Mouse (Mus musculus) embryo, embryonic 9.5 days (tissue): ENCODE data around the gene Top1.
"Not testable (repeated sequence)": the region's sequence is repeated elsewhere in the genome, so short reads cannot be mapped to it uniquely, and the experiment has no call there.

Experiments used
- DNase-seq: peaks from one replicate; pipeline ENCODE4 v3.0.0-alpha.2; 2017; ENCODE audit errors: extremely low spot score

The Top1 gene

DNA sequence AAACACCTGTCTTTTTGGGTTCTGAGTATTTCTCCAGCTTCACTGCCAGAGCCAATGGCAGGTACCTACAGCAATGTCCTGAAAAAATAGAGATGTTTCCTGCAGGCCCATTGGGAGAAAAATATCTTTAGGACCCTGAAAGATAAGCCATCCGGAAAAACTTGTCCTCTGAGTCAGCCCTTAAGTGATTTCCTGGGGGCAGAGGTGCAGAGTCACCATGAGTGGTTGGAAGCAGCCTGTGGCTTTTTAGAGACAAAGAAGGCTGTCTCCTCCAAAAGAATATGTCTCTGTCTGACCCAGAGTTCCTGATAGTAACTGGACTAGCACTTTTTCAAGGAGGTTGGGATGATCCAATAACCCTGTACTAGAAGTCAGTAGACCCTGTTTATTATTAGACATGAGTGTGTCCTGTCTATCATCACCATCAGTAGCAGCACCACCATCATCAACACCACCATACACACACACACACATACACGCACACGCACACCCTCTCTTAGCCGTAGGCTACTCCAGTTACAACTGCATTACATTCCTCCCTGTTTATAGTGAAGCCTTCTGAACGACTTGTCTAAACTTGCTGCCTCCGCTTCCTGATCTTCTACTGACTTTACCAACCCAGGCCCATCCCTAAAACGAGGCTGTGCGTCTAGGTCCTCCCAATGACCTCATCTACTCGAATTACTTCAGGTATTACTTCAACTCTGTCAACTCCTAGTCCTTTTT lies 14.7 kb upstream of the Top1 start:
- DNase-seq, result no peak

DNA sequence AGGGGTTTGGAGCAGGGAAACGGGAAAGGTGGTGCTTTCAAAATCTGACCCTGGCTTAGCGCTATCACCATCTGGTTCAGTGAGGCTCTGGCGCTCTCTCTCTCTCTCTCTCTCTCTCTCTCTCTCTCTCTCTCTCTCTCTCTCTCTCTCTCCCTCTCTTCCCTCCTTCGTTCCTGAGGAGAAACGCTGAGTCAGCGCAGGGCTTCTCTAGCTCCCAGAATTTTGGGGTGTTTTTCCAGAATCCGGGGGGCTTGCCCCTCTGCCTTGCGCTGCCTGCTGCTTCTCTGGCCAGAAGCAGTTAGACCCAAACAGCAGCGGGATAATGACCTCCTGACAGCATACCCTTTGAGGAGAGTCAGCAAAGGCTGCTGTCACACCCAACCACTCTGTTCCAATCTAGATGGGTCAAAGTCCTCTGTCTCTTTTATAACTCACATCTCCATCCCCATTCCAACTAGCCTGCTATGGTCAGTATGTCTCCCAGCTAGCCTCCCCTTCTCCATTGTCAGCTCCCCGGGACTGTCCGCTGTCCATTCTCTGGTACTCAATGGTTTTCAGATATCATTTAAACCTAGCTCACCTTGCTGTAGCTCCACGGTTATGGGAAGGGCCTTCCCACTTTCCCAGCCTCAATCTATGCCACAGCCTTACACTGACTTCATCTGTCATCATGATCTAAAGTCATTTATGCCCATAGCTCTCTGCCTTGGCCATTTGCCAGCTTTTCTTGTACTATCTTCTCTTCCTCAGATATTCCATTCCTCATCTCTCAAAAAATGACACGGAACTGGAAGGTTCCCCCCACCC lies 5.6 kb upstream of the Top1 start:
- DNase-seq, result no peak

DNA sequence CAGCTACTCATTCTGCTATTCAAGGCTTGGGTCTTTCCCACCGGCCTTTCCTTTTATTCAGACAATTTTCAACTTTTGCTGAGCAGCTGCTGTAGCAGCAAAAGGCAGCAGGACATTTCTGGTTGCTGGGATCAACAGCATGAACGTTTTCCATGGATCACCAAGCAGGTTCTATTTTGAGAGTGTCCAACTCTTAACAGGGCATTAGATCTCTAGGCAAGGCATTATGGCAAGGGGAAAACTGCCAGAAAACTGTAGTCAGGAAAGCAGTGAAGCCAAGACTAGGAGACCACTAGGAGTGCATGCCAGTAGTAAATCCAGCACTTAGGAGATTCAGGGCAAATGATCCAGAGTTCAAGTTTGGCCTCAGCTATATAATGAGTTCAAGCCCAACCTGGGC lies 4.5 kb upstream of the Top1 start:
- no peak for DNase-seq

DNA sequence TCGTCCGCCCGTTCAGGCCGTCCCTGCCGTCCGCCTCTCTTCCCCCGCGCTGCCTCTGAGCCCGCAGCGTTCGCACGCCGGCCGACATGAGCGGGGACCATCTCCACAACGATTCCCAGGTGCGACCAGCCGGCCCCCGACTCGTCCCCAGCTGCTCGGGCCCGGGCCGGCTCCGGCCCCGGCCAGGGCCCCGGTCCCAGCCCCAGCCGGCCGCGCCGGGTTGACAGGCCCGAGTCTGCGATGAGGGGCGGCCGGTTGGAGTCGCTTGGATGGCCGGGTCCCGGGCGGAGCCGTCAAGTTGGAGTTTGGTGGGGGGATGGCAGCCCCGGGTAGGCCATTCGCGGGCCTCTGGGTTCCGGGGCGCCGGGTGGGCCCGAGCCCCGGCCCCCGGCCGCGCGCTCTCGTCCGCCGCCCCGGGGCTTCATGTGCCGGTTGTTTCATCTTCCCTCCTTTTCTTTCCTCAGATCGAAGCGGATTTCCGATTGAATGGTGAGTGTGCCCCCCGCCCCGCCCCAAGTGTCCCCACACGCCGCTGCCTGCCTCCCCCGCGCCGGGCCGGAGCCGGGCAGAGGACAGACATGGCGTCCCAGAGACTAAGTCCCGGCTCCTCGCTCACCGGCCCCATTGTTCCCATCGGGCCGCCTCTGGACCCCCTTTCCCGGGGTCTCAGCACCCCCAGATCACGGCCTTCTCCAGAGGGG lies 606 bp downstream of the Top1 start:
- peak; percentile 75 for DNase-seq

DNA sequence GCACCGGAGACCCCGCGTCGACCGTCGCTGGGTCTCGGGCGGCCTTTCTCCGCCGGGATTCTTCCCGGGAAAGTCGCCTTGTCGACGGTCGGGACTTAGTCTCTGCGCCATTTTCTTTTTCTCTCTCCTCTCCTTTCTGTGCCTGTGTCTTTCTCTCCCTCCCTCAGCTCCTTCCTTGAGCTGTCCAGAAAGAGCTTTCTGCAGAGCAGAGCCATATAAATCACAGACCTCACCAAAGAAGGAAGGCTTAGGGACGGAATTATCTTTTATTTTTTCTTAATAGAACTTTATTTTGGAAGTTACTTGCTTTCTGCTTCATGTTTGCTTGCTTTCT lies 1.1 kb downstream of the Top1 start:
- DNase-seq, result no peak

DNA sequence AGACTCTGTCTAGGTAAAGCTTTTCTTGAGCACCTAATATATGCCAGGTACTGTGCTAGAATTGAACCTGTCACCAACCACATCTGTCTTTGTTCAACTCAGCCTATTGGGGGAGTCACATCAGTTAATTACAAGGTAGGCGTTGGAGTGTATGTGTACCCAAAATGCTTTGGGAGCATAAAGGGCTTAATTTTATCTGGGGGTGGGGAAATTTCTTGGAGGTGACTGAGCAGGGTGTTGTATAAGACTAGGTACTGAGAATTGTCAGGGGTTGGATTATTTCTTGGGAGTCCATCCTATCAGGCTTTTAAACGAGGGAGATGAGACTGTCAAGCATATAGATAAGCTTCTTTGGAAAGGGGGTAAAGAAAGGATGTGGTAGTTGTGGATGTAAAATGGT lies 2.4 kb downstream of the Top1 start:
- no peak for DNase-seq

DNA sequence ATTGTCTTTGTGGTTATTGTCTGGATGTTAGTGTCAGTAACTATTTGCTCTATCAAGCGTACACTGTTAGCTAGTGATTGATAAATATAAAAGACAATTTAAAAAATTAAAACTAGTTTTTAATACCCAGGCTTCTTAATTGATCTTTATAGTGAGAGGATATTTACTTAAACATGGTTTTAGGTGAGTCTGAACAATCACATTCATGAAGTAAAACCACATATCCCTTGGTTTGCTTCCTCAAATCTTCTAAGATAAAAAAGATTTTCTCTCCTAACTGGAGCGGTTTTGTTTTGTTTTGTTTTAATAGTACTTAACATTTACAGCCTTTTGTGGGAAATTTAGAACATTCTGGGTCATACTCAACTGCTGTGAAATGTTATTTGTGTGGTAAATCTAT lies 3.4 kb downstream of the Top1 start:
- DNase-seq, result no peak

DNA sequence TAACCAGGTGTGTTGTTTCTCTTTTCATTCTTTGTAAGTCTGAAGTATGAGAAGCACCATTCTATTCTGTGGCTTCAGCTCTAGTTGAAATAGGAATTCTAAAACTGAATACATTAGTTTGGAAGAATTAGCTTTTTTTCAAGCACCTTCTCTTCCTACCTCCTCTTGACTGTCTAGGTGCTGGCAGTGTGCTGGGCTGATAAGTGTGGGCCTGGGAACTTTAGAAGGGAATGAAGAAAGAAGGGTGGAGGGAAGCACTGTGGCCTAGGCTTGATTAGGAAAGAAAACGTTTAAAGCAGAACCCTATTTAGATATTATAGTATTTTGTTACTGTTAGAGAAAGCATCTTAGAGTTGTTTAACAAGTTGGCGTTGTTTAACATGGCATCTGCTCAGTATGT lies 5.5 kb downstream of the Top1 start:
- DNase-seq, result no peak

DNA sequence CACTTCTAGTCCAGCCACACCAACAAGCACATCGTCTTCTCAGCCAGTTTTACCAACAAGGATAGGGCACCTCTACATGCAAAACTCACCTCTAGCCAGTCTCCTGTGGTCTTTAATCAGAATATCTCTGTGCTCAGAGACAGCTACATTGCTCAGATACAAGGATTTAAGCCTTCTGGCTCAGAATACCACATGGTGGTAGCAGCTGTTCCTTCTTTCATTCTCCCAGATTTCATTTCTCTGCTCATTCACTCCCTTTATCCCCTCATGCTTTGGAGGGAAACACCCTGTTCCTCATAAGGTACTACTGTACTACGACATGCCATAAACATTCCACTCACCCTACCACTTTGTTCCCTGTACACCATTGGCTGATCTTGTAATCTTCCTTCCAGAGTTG lies 7.5 kb downstream of the Top1 start:
- DNase-seq, result no peak

DNA sequence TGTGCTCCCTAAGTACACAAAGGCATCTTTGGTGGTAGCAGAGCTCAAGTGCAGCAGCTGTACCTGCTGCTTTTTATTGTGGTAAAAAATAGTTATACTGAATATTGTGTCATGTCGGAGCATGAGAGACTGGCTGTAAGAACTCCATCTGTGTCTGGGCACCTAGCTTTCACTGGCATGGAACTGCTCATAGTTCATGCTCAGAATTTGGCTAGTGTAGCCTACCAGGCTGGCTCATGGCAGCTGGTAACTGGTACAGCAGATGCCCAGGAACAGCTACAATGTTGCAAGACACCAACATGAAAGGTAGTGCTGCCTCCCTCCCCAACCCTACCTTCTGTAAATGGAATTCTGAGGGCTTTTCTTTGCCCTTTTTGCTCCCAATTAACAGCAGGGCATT lies 9.9 kb downstream of the Top1 start:
- no peak for DNase-seq

DNA sequence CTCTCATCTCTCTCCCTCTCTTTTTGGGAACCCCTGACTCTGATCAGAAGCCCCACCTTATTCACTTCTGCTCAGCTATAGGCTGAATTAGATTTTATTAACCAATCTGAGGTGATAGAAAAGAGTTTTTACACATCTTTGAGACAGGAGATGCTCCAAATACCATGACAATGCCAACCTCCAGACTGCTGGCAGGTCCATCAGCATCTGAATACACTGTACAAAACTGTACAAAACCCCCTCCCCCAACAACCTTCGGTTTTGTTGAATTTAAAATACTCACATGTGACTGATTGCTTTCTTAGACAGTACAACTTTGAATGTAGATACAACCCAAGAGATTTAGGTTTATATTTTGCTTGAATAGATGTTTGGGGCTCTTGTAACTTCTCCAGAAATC lies 10.5 kb downstream of the Top1 start:
- no peak for DNase-seq

DNA sequence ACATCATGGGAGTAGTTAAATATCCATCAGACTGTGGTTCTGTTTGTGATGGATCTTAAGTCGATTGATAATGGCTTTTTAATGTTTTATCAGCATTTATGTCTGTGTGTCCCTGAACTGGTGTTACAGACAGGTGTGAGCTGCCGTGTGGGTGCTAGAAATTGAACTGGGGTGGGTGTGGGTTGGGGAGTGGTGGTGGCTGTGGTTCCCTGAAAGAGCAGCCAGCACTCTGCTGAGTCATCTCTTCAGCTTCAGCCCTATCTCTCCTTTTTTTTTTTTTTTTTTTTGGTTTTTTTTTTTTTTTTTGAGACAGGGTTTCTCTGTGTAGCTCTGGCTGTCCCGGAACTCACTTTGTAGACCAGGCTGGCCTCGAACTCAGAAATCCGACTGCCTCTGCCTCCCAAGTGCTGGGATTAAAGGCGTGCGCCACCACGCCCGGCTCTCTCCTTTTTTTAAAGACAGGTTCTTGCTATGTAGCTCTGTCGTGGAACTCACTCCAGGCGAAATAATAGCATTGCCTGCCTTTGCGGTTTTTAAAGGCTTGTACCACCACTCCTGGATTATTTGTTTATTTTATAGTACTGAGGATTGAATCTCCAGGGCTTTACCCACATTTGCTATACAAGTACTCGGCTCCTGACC lies 12.2 kb downstream of the Top1 start:
- DNase-seq, result no peak

DNA sequence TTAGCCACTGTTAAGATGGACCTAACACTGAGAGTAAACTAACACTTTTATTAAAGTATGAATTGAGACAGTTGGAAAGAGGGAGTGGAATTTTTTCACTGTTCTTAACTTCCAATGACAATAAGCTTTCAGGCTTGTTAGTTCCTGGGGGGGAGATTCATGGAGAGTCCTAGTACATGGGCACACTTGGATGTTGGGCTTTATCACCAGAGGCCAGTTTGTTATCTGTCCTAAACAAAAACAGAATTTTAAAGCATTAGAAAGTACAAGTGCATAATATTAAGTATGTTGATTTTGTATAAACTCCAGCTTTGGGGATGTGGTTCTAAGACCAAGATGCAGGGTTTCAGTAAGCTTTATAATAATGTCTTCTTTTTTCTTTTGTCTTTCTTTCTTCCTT lies 13.1 kb downstream of the Top1 start:
- no peak for DNase-seq

DNA sequence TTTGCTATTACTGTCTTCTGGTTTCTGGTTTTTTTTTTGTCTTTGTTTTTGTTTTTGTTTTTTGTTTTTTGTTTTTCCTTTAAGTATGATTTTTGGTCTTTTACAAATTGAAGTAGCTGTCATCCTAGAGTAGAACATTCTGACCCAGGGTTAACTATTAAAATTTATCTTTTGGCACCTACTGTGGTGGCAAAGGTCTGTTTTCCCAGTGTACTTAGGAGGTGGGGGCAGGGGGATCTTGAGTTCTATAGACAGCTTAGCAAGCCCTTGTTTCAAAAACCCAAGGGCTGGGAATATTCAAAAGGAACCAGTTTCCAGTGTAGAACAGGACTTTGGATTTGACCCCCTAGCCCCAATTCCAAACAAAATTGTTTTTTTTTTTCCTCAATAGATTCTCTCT lies 18.7 kb downstream of the Top1 start:
- no peak for DNase-seq

DNA sequence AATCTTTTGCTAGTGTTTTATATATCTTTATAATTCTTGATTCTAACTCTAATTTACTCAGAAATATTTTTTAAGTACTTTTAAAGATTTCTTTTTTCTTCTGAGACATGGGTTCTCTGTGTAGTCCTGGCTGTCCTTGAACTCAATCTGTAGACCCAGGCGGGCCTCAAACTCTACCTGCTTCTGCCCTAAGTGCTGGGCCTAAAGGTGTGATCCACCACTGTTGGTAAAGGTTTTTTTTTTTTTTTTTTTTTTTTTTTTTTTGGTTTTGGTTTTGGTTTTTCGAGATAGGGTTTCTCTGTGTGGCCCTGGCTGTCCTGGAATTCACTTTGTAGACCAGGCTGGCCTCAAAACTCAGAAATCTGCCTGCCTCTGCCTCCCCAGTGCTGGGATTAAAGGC lies 19.3 kb downstream of the Top1 start:
- not testable (repeated sequence) for DNase-seq

DNA sequence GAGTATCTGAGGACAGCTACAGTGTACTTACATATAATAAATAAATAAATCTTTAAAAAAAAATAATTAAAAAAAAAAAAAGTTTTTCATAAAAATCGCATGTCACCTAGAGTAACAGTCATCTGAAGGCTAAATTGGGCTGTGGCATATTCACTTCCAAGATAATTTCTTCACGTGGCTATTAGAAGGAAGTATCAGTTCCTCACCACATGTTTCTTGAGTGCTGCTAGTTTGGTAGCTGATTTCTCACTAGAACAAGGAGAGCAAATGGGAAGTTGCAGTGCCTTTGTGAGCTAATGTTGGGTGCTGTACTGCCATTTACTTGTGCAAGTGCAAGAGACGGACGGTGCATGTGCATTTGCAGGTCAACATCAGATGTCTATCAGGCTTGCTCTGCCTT lies 21.6 kb downstream of the Top1 start:
- DNase-seq, result no peak

DNA sequence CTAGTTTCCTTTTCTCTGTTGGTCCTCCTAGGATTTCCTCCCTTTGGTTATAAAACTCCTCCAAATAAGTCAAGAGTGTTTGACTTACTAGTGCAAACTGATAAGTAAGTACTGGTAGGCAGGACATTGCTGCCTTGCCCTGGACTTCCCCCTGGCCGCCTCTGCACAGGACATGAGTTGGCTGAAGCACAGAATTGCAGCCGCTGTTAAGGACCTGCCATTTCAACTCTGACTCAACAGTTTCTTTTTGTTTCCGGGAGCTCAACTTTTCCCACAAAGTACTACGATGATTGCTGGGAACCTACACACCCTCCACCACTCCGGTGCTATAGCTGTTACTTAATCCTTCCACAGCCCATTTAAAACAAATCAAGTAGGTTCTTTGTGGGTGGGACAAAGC lies 54.6 kb downstream of the Top1 start:
- DNase-seq, result no peak

DNA sequence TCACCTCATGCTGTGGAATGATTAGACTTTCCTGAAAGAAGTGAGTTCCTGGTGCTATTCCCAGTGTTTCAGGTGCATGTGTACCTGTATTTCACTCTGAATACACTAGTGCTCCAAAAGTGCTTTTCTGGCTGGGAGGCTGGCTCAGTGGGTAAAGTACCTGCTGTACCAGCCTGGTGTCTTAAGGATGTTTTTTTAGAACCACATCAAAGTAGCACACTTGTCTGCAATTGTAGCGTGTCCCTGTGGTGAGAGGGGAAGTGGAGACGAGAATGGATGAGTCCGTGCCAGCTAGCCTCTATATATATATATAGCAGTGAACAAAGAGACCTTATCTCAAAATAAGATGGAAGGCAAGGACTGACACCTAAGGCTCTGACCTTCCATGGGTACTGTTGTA lies 55.9 kb downstream of the Top1 start:
- DNase-seq, result no peak

DNA sequence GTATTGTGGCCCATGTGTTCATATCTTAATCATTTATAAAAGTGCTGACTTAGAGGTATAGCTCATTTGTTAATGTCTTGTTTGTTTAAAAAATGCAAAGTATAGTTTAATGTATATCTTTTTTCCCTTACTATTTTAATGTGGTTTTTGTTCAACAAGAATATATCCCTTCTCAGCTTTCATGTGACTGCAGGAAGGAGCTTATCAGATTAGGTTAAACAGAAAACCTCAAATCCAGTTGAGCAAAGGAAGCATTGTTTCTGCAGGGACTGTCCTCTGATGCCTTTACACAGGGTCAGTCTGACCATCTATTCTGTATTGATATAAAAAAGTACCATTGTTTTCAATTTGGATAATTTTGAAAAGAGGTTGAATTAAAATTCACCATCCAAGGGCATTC lies 57.1 kb downstream of the Top1 start:
- DNase-seq, result no peak

DNA sequence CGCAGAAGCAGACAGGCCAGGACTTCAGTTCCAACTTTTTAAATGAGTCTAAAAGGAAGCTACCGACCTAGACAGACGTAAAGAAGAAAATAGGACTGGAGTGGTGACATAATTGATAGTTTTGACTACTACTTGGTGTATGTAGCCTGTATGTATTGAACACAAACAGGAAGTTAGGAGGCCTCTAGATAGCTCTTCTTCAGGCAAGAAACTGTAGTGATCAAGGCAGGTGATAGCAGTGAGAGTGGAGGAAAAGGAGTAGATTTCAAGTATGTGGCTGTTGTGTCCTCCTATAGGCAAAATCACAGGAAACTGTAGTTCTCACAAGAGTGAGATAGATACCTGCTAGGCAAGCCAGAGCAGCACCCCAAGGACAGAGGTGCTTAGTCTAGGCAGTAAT lies 62.0 kb downstream of the Top1 start:
- DNase-seq, result no peak

DNA sequence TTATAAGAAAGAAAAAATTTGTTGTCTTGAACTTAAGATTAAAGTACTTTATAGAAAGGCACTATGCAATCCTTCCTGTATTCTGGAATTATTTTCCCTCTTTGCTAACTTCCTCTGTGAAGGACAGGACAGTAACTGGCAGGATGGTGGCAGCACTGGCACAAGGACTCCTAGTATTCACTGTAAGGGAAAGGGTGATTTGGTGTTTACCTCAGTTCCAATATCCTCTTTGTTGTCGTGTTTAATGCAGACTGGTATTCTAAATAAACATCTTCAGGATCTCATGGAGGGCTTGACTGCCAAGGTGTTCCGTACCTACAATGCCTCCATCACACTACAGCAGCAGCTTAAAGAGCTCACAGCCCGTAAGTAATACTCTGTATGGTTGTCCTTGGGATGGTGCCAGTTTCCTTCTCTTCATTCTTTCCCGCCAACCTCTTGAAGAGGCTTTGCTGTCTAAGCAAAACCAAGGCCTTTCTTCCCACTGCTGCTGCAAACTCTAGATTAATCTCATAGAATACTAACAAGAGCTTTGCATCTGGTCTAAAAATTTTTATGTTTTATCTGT lies 69.9 kb downstream of the Top1 start:
- DNase-seq, result no peak

DNA sequence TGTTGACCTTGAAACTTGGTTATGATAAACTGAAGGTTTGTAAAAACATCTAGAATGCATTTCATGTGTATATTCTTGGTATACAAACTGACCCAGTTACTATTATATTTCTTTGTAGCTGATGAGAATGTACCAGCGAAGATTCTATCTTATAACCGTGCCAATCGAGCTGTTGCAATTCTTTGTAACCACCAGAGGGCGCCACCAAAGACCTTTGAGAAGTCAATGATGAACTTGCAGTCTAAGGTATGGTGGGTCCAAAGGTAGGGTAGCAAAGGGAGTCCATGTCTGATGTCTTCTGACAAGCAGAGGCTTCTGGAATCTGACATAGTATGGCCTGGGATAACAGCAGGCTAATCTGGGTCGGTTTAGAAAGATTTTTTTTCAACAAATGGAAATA lies 71.6 kb downstream of the Top1 start:
- no peak for DNase-seq
